Mouse (Mus musculus) cerebellum, adult 9-10 months (tissue): ENCODE measurements around the gene Tmc4.
"Not testable (repeated sequence)": the region's sequence is repeated elsewhere in the genome, so short reads cannot be mapped to it uniquely, and the experiment has no call there.

Experiments
- DNase-seq: peaks from one replicate; pipeline ENCODE4 v3.0.0; 2022

Tmc4 gene

DNA sequence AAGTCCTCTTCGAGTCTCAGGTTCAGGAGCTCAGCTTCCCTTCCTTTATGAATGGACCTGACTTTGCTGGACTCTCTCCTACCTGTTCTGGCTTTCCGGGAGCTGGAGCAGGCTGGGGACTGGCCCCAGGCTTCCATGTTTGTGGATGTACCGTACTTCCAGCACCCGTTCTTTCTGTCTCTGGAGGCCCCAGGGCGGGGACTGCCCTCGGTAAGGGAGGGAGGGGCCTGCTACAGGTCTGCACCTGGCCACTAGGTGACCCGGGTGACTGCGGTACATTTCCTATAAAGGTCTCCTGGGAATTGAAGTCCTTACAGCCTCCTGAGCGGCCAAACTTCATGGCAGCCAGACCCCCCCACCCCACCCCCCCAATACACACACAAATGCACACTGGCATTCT is at the start of gene Tmc4:
Tmc4 (minus strand) TSS at position 212 of the 400 bp plus-strand sequence.
- no peak for DNase-seq

DNA sequence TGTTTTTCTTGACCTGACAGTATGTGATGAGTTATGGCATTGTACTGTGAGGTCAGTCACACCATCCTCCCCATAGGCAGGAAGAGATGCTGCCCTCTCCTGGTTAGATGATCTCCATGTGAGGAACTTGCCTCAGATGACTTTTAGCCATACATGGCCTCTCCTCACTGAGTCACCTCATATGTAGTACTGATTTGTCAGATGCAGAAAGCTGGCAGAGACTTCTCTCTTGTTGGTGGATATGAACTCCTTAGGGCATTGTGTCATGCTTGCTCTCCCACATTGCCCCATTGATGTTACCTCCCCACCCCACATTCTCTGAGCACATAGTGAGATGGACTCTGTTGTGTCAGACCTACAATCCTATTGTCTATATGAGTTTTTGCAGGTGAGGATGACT is 48.1 kb upstream of the Tmc4 start:
- not testable (repeated sequence) for DNase-seq

DNA sequence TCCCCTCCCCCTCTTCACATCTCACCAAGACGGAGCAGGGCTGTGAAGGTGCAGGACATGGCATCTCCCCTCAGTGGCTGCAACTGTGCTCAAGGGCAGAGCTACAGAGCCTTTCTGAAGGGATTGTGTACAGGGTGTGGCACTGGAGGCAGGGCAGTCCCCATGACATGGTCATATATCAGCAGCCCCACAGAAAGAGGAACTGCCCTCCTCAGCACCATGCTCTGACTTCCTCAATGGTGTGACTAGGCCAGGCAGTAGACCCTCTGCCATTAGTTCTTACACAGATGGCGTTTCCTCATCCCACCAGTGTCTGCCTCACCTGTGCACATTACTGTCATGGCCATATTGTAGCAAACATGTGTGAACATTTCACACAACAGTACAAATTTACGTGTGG is 42.9 kb upstream of the Tmc4 start, which contains the start of gene Pirb:
Pirb (minus strand) TSS at position 124 of the 400 bp plus-strand sequence.
- not testable (repeated sequence) for DNase-seq

DNA sequence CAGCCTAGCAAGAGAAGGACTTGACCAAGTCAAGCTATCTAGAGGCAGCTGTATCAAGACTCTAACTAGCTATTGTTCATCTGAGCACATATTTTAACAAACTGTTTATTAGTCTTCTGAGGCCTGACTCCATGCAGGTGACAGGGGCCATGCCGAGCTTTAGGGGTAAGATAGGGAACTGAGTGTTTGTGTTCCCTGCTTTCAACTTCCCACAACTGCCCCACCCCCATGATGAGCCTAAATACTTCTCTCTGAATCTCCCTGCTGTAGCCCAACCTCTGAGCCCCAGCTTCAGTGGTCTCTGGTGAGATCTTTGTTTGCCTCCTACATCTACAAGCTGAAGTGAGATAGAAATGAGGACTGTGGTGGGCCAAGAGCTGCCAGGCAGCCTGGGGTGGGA is 37.9 kb upstream of the Tmc4 start:
- no peak for DNase-seq

DNA sequence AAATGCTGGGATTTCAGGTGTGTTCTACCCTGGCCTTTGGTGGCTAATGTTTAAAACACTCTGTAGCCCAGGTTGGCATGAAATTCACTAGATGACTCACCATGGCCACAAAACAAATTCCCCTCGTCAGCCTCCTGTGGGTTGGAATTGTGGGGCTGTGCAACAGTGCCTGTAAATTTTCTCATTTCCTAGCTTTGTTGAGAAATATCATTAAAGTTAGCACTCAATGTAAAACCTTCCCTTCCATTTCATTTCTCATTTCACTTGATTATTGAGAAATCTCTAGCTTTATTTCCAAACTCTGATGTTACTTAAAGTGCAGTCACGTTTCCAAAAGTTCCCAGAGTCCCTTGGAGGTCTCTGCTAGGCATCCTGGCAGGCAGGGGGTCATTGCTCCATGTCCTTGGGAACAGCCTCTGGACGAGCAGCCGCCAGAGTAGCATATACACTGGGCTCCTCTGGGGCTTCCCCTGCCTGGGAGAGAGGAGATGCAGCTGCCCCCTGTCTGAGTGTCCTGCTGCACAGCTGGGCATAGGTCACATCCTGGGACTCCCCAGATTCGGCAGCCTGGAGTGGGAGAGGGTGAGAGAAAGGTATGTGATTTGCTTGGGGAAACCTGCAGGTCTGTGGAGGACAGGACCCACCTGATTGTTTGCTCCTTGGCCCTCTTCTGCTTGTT is 35.0 kb upstream of the Tmc4 start:
- no peak for DNase-seq

DNA sequence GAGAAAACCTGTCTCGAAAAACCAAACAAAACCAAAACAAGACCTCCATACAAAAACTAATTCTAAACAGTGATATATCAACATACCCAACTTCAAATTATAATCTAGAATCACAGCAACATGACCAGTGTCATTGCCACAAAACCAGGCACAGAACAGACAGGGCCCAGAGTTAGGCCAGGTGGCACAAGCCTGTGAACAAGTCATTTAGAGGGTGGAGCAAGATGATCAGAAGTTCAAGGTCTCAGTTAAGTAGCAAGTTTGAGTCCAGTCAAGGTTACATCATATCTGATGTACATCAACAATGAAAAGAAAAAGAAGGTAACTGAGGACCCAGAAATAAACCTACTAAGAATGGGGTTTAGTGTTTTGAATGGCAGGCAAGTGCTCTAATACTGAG is 31.6 kb upstream of the Tmc4 start:
- DNase-seq: no peak

DNA sequence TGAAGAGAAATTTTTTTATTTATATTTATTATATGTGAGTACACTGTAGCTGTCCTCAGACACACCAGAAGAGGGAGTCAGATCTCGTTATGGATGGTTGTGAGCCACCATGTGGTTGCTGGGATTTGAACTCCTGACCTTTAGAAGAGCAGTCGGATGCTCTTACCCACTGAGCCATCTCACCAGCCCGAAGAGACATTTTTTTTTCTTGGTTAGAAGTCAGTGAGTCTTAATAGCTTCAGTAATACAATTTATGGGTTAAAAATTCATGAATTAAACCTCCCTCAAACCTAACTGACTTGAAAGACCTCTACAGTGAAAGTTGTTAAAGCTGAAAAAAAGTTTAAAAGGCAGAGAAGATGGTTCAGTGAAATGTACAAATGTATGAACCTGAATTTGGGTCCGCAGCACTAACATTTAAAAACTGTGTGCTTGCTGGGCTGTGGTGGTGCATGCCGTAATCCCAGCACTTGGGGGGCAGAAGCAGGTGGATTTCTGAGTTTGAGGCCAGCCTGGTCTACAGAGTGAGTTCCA is 31.2 kb upstream of the Tmc4 start:
- DNase-seq: not testable (repeated sequence)

DNA sequence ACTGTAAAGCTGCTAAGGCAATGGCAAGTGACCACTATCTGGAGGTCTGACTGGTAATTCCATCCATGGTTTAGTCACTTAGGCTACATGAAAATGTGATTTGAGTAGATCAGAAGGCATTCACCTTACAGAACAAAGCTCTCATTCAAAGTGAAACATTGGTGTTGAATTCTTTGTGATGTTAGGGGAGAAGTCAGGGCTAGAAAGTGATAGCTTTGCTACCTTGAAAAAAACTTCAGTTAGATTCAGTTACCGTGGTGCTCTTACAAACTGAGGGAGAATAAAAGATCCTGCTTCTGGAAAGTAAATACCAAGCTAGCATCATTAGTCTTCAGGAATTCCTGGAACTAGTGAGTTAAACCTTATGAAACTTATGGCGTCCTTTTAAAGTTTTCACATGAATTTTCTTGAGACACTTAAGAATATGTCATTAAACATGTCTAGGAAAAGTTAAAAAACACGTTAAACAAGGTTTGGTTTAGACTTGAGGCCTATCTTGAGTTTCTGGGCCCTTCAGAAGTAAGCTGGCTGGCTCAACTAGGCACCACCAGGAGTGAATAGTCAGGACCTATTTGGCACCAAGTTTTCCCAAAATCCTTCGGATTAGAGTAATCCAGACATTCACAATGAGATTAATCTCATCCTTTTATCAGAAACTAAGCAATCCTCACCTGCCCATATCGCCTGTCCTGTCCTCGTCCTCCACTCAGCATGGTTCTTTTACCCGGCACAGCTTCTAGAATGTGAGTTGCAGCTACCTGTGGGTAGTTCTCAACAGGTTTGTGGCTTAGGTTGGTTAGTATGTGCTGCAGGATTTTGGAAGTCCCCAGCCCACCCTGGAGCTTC is 30.4 kb upstream of the Tmc4 start:
- no peak for DNase-seq

DNA sequence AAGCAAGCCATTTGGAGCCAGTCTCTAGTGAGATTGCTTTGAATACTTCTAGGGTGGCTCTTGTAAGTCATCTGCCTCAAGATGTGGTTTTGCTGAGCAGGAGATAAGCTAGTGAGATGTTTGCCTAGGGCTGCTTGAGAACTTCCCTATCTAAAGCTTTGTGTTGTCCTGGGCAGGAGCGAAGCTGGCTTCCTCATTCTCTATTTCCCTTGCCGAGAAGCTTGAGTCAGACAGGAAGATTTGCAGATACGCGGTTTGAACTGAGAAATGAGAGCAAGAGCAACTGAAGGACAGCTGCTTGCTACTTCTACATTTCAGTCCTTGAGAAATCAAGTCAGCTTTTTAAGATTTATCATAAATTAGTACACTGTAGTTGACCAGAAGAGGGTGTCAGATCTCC is 29.7 kb upstream of the Tmc4 start:
- no peak for DNase-seq

DNA sequence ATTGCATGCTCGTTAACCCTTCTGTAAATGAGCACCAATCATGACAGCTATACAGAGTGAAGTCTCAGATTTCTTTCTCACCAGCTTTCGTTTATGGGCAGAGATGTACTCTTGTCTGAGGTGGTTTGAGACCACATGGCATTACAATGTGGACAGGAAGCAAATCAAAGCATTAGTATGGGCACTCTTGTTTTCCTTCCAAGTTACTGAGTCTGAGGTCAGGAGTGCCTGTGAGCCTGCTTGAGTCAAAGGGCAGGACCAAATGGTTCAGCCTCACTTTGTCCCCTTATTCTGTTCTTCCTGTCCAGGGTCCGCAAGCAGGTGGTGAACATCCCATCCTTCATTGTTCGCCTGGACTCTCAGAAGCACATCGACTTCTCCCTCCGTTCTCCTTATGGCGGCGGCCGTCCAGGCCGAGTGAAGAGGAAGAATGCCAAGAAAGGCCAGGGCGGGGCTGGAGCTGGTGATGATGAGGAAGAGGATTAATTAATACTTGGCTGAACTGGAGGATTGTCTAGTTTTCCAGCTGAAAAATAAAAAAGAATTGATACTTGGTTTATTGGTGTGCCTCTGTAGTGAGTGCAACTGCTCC is 29.1 kb upstream of the Tmc4 start:
- DNase-seq: peak; percentile 43

DNA sequence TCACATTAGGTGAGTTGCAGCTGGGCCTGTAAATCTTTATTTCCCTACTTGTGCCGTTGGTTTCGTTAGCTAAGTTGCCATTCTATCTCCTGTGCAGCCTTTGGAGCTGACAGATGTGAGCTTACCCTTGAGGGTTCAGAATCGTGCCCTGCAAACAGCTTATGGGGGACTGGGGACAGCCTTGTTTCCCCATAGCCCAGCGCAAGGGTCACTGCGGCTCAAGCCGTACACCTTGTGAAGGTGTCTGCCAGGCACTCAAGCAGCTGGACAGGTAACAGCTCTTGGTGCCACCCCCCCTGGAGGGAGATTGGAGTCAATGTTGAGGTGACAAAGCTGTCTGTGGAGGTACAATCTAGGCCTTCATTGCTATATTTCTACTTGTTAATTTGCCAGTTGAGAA is 28.6 kb upstream of the Tmc4 start:
- DNase-seq: peak; percentile 42

DNA sequence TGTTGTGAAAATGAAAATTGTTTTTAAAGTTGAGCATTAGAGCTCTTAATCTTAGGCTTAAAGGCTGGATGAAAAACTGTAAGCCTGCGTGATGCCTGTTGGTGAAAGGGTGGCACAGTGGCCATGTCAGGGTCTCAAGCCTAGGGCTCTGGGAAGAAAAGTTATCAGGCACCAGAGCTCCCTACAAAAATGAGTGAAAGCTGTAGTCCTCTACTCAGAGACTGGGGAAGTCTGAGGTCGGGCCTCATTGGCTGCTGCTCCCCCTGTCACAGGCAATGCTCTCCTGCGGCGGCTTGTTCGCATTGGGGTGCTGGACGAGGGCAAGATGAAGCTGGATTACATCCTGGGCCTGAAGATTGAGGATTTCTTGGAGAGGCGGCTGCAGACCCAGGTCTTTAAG is 28.1 kb upstream of the Tmc4 start:
- not testable (repeated sequence) for DNase-seq

DNA sequence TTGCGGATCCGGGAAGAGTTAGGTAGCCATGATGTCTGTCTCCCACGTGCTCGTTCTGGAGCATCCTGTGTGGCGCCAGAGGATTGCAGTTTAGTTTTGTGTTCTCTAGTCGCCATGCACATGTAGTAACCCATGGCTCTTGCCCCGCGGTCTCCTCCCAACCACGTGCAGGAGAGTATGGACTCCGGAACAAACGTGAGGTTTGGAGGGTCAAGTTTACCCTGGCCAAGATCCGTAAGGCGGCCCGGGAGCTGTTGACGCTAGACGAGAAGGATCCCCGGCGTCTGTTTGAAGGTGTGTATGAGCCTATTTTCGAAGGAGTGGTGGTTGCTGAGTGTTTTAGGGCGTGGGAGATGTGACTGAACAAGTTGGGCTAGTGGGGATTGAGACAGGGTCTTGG is 27.1 kb upstream of the Tmc4 start:
- no peak for DNase-seq

DNA sequence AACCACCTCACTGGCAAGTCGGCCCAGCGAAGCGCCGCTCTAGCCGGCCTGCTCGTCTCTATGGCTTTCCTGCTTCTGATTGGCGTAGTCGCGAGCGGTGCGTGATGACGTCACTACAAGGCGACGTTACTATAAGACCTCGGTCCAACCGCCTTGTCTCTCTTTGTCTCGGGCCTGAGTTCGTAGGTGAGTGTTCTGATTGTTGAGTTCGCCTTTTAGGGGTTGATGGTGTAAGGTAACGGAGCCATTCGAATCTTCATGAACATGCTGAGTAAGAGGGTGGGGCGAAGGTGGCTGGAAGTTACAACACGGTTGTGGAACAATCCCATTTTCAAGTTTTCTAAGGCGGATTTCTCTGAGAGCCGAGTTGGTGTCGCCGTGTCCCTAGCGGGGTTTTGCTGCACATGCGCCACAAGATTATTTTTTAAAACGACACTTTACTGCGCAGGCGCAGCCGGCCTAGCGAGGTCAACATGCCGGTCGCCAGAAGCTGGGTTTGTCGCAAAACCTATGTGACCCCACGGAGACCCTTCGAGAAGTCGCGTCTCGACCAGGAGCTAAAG is 26.6 kb upstream of the Tmc4 start, which contains the start of gene Rps9:
Rps9 (plus strand) TSS at position 115 of the 563 bp plus-strand sequence.
- DNase-seq: peak; percentile 98

DNA sequence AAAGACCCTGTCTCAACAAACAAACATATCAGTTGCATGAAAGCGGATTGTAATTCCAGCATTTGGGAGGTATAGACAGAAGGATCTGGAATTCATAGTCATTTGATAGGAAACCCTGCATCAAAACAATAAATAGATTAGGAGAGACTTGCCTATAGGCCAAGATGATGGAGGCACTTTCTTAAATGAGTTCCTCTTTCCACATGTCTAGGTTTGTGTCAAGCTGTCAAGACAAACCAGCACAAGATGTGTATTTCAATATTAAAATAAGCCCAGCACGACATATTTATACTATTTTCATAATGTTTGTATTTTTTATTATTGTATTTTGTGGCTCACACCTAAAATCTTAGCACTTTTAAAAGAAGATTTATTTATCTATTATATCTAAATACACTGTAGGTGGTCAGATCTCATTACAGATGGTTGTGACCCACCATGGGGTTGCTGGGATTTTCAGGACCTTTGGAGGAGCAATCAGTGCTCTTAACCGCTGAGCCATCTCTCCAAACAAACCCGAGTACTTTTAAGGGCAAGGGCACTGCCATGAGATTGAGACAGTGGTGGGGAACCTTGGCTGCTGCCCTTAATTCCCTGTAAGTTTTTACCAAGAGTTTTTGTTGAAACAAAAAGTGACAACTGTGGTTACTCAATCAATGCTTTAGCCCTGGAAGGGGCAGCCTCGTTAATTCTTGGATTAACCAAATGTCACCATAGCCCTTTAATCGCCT is 26.0 kb upstream of the Tmc4 start:
- no peak for DNase-seq

DNA sequence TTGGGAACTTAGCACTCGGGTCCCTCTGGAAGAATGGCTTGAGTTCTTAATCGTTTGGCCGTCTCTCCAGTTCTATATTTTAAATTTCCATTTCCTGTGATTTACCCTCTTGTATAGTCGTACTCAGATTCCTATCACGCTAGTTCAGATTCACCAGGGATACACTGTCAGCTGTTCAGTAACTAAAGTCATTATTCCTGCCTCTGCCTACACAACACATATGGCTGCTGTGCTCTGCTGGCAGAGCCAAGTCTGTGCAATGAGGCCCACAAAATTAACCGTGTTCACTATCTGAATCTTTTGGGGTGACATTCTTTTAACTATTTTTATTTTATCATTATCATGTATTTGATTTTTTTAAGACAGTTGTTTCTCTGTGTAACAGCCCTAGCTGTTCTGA is 21.1 kb upstream of the Tmc4 start:
- DNase-seq: no peak

DNA sequence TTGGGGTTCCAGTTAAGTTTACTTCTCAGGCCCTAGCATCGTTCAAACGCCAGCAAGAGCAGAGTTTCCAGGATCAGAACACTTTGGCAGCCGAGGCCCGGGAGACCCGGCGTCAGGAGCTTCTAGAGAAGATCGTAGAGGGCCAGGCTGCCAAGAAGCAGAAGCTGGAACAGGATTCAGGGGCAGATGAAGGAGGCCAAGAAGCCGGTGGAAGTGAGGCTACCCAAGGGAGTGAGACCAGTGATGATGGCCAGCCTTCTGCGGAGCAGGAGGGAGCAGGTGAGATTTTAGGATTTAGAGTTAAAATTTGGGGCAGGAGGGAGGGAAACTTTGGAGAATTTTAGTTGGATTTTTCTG is 17.6 kb upstream of the Tmc4 start:
- not testable (repeated sequence) for DNase-seq

DNA sequence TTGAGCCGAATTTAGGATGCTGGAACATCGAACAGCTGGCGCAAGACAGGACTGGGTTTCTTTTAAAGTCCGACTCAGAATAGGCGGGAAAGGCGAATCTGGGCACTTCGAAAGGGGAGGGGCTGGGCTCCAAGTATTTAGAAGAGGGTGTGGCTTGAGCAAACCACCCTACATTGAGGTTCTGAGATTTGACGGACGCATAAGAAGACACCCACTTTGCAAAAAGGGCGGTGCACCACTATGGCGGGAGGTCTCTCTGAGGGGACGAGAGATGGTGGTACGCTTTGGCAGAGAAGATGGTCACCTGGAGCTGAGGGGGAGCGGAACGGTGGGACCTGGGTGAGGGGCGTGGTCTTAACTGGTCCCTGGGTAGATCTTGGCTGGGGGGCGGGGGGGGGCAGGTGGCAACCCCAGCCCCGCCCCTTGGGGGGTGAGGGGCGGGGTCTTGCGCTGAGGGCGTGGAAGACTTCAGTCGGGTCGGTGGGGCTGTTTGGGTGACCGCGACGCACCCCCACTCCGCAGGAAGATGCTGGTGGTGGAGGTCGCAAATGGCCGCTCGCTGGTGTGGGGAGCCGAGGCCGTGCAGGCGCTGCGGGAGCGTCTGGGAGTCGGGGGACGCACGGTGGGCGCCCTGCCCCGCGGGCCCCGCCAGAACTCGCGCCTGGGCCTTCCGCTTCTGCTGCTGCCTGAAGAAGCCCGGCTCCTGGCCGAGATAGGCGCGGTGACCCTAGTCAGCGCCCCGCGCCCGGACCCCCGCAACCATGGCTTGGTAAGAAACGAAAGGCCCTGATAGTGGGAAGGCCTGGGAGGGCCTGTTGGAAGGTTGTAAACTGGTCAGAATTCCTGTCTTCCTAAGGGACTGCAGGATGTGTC is 17.0 kb upstream of the Tmc4 start:
- DNase-seq: peak; percentile 84

DNA sequence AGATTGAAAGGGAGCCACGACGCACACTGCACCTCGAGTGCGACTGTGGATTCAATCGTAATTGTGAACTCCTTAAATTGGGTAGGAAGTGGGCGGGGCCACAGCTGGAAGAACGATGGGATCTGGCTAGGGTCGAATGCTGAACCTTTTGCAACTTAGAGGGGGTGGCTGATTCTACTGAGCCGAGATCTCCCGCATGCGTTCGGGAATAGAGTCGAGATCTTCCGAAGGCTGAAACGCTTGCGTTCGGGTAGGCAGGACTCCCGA is 16.4 kb upstream of the Tmc4 start:
- no peak for DNase-seq

DNA sequence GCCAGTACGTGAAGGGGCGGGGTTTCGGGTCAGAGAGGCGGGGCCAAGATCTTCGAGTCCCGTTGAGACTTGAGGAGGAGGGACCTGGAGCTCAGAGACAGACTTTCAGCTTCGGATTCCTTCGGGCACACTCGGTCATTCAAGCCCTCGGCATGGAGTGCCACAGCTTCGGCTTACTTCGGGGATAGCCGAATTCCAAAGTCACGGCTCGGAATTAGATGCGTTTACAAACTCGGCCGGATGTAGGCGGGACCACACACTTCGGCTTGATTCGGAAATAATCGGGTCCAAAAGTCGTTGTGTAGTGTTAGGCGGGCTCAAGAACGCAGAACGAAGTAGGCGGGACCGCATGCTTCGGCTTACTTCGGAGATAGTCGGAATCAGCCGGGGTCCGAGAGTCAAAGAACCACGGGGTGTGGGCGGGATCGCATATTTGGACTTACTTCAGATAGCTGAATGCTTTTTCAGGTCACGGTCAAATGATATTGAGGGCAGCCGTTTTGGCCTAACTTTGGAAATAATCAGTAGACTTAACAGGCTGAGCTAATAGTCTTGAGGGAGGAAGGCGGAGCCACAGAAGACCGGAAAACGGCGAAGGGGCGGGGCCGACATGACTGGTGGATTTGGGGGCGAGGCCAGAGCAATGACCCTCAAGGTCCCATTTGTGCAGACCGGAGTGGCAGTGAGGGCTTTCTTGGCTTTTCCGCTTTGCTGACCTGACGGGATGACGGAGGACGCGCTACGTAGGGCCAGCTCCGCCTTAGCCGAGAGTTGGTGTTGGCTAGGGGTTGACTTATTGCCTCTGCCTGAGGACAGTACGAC is 15.8 kb upstream of the Tmc4 start, which contains the start of gene Mboat7:
Mboat7 (minus strand) TSS at position 537 of the 822 bp plus-strand sequence.
- DNase-seq: peak; percentile 99
